Mouse (Mus musculus): ENCODE results near the gene Slc22a2. TPM values are rescaled to one million over a fixed set of nuclear protein-coding genes. Genes with fewer than 3 reads are reported as not detected.

Slc22a2 gene
- polyA plus RNA-seq, 1 experiment: 2.0 TPM

GRCm38 (mm10) chr17:12639585-12639984, 55.7 kb downstream of the Slc22a2 start:
- TF ChIP-seq CTCF (IDR thresholded peaks at IDR 0.05; ENCODE audit: control insufficient read depth, insufficient read depth, low read length) (no peak), POLR2A (IDR thresholded peaks at IDR 0.05; ENCODE audit: borderline replicate concordance, control insufficient read depth, low read depth, low read length) (no peak)
- Histone ChIP-seq H3K4me3 (replicated peaks; ENCODE audit: control insufficient read depth, low read depth, low read length) (no peak overlapping the region), H3K27ac (ENCODE audit: control insufficient read depth, insufficient read depth, low read depth, low read length, poor library complexity) (no peak overlapping the region), H3K4me1 (ENCODE audit: control insufficient read depth, insufficient read depth, low read length) (no peaks in the 10 kb centered on the region)
- 86% methylated on average over 3 of the region's 3 CpGs for WGBS

- Histone ChIP-seq H3K4me3 (replicated peaks; ENCODE audit: control insufficient read depth, low read depth, low read length) (no peak overlapping the region), H3K4me1 (ENCODE audit: control insufficient read depth, insufficient read depth, low read length) (no peaks in the 10 kb centered on the region), H3K27ac (ENCODE audit: control insufficient read depth, insufficient read depth, low read depth, low read length, poor library complexity) (no peak overlapping the region)
- WGBS: 48% methylated on average over 4 of the region's 4 CpGs
- no peak for TF ChIP-seq POLR2A (IDR thresholded peaks at IDR 0.05; ENCODE audit: borderline replicate concordance, control insufficient read depth, low read depth, low read length)
- no peak for TF ChIP-seq CTCF (IDR thresholded peaks at IDR 0.05; ENCODE audit: control insufficient read depth, insufficient read depth, low read length)
These were observed 57.2 kb downstream of the Slc22a2 start for GRCm38 (mm10) chr17:12641087-12641486.

- no peak for TF ChIP-seq POLR2A (IDR thresholded peaks at IDR 0.05; ENCODE audit: borderline replicate concordance, control insufficient read depth, low read depth, low read length)
- no peak for TF ChIP-seq CTCF (IDR thresholded peaks at IDR 0.05; ENCODE audit: control insufficient read depth, insufficient read depth, low read length)
- Histone ChIP-seq H3K27ac (ENCODE audit: control insufficient read depth, insufficient read depth, low read depth, low read length, poor library complexity) (no peak overlapping the region), H3K4me1 (ENCODE audit: control insufficient read depth, insufficient read depth, low read length) (no peaks in the 10 kb centered on the region), H3K4me3 (replicated peaks; ENCODE audit: control insufficient read depth, low read depth, low read length) (no peak overlapping the region)
- 85% methylated on average over 5 of the region's 5 CpGs for WGBS
These were observed 61.5 kb downstream of the Slc22a2 start for GRCm38 (mm10) chr17:12645461-12645860.

GRCm38 (mm10) chr17:12652604-12653003, 68.7 kb downstream of the Slc22a2 start:
- TF ChIP-seq CTCF (IDR thresholded peaks at IDR 0.05; ENCODE audit: control insufficient read depth, insufficient read depth, low read length): no peak
- TF ChIP-seq POLR2A (IDR thresholded peaks at IDR 0.05; ENCODE audit: borderline replicate concordance, control insufficient read depth, low read depth, low read length): no peak
- WGBS: 91% methylated on average over 11 of the region's 11 CpGs
- H3K4me1 ChIP-seq (ENCODE audit: control insufficient read depth, insufficient read depth, low read length): 0 out of 2 replicates have a peak, but pooled peaks cover 2% of the 10 kb centered on the region
- H3K4me3 ChIP-seq (replicated peaks; ENCODE audit: control insufficient read depth, low read depth, low read length): no peak overlapping the region
- no peak overlapping the region for H3K27ac ChIP-seq (ENCODE audit: control insufficient read depth, insufficient read depth, low read depth, low read length, poor library complexity)

- TF ChIP-seq CTCF (IDR thresholded peaks at IDR 0.05; ENCODE audit: control insufficient read depth, insufficient read depth, low read length) (no peak), POLR2A (IDR thresholded peaks at IDR 0.05; ENCODE audit: borderline replicate concordance, control insufficient read depth, low read depth, low read length) (no peak)
- 91% methylated on average over 3 of the region's 3 CpGs for WGBS
- Histone ChIP-seq H3K4me1 (ENCODE audit: control insufficient read depth, insufficient read depth, low read length) (0 out of 2 replicates have a peak, but pooled peaks cover 2% of the 10 kb centered on the region), H3K4me3 (replicated peaks; ENCODE audit: control insufficient read depth, low read depth, low read length) (no peak overlapping the region), H3K27ac (ENCODE audit: control insufficient read depth, insufficient read depth, low read depth, low read length, poor library complexity) (no peak overlapping the region)
These were observed 70.1 kb downstream of the Slc22a2 start for GRCm38 (mm10) chr17:12654061-12654460.

GRCm38 (mm10) chr17:12655826-12656225, 71.9 kb downstream of the Slc22a2 start:
- H3K27ac ChIP-seq (ENCODE audit: control insufficient read depth, insufficient read depth, low read depth, low read length, poor library complexity): no peak overlapping the region
- 0 out of 2 replicates have a peak, but pooled peaks cover 2% of the 10 kb centered on the region for H3K4me1 ChIP-seq (ENCODE audit: control insufficient read depth, insufficient read depth, low read length)
- 4% methylated on average over 7 of the region's 7 CpGs for WGBS
- H3K4me3 ChIP-seq (replicated peaks; ENCODE audit: control insufficient read depth, low read depth, low read length): no peak overlapping the region
- no peak for TF ChIP-seq CTCF (IDR thresholded peaks at IDR 0.05; ENCODE audit: control insufficient read depth, insufficient read depth, low read length)
- no peak for TF ChIP-seq POLR2A (IDR thresholded peaks at IDR 0.05; ENCODE audit: borderline replicate concordance, control insufficient read depth, low read depth, low read length)

GRCm38 (mm10) chr17:12658784-12659183, 74.9 kb downstream of the Slc22a2 start:
- TF ChIP-seq POLR2A (IDR thresholded peaks at IDR 0.05; ENCODE audit: borderline replicate concordance, control insufficient read depth, low read depth, low read length) (no peak), CTCF (IDR thresholded peaks at IDR 0.05; ENCODE audit: control insufficient read depth, insufficient read depth, low read length) (no peak)
- Histone ChIP-seq H3K27ac (ENCODE audit: control insufficient read depth, insufficient read depth, low read depth, low read length, poor library complexity) (no peak overlapping the region), H3K4me1 (ENCODE audit: control insufficient read depth, insufficient read depth, low read length) (0 out of 2 replicates have a peak, but pooled peaks cover 2% of the 10 kb centered on the region), H3K4me3 (replicated peaks; ENCODE audit: control insufficient read depth, low read depth, low read length) (no peak overlapping the region)
- WGBS: 75% methylated on average over 7 of the region's 7 CpGs

- TF ChIP-seq CTCF (IDR thresholded peaks at IDR 0.05; ENCODE audit: control insufficient read depth, insufficient read depth, low read length): no peak
- TF ChIP-seq POLR2A (IDR thresholded peaks at IDR 0.05; ENCODE audit: borderline replicate concordance, control insufficient read depth, low read depth, low read length): no peak
- Histone ChIP-seq H3K4me3 (replicated peaks; ENCODE audit: control insufficient read depth, low read depth, low read length) (no peak overlapping the region), H3K27ac (ENCODE audit: control insufficient read depth, insufficient read depth, low read depth, low read length, poor library complexity) (no peak overlapping the region), H3K4me1 (ENCODE audit: control insufficient read depth, insufficient read depth, low read length) (0 out of 2 replicates have a peak, but pooled peaks cover 2% of the 10 kb centered on the region)
- WGBS: 82% methylated on average over 10 of the region's 10 CpGs
These were observed 75.3 kb downstream of the Slc22a2 start for GRCm38 (mm10) chr17:12659233-12659632.

Data from bone marrow, adult 2 months (tissue).